Mouse (Mus musculus): ENCODE measurements around the gene Brpf1. TPM values are rescaled to one million over a fixed set of nuclear protein-coding genes. Genes with fewer than 3 reads are reported as not detected.
A peak's percentile ranks its signal among the peaks of the same experiment; 100 is the strongest.

The Brpf1 gene
- polyA plus RNA-seq, 1 experiment, result 34.5 TPM

DNA sequence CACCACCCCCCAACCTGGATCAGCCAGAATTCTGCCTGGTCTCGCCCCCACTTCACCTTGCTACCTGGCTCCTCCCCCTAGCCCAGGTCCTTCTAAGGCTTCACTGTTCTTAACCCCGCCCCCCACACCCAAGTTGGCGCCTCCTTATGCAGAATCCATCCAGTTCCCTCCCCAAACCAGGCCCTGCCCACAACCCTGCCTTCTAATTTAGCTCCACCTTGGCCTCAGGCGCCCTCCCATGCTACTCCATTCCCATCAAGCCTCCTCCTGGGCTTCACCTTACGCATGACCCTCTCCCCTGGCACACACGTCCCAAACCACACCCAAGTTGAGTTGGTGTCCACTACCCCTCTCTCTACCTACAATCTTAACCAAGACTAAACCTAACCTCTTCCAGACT, 23.4 kb upstream of the Brpf1 start:
- no peak for TF ChIP-seq CTCF (IDR thresholded peaks at IDR 0.05; ENCODE audit: borderline replicate concordance, extremely low read depth, insufficient read depth, insufficient read length)
- TF ChIP-seq POLR2A (IDR thresholded peaks at IDR 0.05; ENCODE audit: borderline replicate concordance, extremely low read depth, insufficient read depth, insufficient read length, poor library complexity, severe bottlenecking), result no peak
- no peak for DNase-seq (ENCODE audit: low read depth)

DNA sequence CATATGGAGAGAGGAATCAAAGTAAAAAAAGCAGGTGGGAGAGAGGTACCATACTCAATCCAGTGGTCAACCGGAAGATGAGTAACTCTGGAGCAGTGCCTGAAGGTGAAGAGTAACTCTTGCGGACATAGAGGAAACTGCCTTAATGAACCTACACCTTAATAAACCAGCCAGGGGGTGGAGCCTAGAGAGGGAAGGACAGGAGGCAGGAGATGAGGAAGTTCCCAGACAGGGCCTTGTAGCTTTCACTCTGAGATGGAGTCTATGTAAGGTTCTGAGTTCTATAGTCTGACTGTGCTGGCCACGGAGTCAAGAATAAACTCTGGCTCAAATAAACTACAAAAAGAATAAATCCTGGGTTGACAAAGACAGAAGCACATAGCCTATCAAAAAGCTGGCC, 22.0 kb upstream of the Brpf1 start:
- DNase-seq (ENCODE audit: low read depth), result no peak
- TF ChIP-seq CTCF (IDR thresholded peaks at IDR 0.05; ENCODE audit: borderline replicate concordance, extremely low read depth, insufficient read depth, insufficient read length) (no peak), POLR2A (IDR thresholded peaks at IDR 0.05; ENCODE audit: borderline replicate concordance, extremely low read depth, insufficient read depth, insufficient read length, poor library complexity, severe bottlenecking) (no peak)

DNA sequence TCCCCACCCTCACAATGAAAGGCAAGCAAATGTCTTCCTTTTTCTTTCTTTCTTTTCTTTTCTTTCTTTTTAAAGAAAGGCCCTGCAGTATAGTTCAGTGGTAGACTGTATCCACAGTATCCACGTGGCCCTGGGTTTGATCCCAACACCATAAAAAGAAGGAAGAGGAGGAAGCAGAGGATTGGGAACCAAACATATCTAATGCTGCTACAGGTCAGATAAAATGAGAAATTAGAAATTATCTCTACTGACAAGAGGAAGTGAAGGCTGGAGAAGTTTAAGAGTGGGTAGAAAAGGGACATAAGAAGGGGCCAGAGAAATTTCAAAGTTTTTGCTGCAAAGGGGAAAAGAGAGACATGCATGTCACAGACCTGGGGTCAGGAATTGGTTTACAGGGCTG, 20.6 kb upstream of the Brpf1 start:
- TF ChIP-seq CTCF (IDR thresholded peaks at IDR 0.05; ENCODE audit: borderline replicate concordance, extremely low read depth, insufficient read depth, insufficient read length) (no peak), POLR2A (IDR thresholded peaks at IDR 0.05; ENCODE audit: borderline replicate concordance, extremely low read depth, insufficient read depth, insufficient read length, poor library complexity, severe bottlenecking) (no peak)
- no peak for DNase-seq (ENCODE audit: low read depth)

DNA sequence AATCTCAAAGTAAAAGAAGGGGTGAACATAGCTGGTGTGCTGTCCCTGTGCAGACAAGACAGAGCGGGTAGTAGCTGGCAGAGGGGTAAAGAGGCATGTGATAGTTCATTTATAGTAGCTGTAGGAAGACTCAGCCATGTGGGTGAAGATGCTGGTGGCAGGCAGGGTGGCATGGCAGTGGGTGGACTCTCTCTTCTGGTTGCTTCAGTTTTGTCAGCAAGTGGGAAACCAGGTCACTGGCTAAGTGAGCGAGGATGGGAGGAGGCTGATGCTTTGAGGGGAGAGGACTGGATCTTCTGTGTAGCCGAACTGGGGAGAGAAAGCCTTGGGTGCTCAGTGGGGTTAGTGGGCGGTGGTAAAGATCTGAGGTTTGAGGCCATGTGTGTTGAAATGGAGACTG, 19.7 kb upstream of the Brpf1 start:
- TF ChIP-seq CTCF (IDR thresholded peaks at IDR 0.05; ENCODE audit: borderline replicate concordance, extremely low read depth, insufficient read depth, insufficient read length) (no peak), POLR2A (IDR thresholded peaks at IDR 0.05; ENCODE audit: borderline replicate concordance, extremely low read depth, insufficient read depth, insufficient read length, poor library complexity, severe bottlenecking) (no peak)
- DNase-seq (ENCODE audit: low read depth), result no peak

DNA sequence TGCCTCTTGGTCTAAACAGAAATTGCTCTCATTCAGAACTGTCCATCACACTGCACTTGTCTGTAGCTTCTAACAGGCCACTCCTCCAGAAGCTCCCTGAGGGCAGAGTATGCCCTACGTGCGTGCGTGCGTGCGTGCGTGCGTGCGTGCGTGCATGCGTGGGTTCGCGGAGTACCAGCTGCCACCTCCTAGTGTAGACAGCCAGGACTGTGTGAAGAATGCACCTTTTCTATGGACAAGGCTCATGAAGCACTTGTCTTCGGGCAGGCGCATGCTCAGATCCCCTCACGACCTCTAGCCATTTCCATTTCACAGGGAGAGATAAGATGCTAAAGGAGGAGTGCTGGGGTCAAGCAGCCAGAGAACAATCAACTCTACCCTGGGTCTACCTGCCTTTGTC, 17.6 kb upstream of the Brpf1 start:
- no peak for TF ChIP-seq CTCF (IDR thresholded peaks at IDR 0.05; ENCODE audit: borderline replicate concordance, extremely low read depth, insufficient read depth, insufficient read length)
- no peak for TF ChIP-seq POLR2A (IDR thresholded peaks at IDR 0.05; ENCODE audit: borderline replicate concordance, extremely low read depth, insufficient read depth, insufficient read length, poor library complexity, severe bottlenecking)
- no peak for DNase-seq (ENCODE audit: low read depth)

DNA sequence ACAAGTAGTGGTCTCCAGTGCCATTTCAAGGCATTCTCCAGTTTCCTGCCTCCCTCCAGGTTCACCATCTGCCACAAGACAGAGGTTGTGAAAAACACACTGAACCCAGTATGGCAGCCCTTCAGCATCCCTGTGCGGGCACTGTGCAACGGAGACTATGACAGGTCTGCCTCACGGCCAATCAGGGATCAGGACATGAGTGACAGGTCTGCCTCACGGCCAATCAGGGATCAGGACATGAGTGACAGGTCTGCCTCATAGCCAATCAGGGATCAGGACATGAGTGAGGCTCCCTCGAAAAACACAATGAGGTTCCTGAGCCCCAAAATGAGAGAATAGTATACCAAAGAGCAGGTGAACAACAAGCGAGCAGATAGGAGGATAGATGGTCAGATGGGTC, 16.6 kb upstream of the Brpf1 start:
- no peak for DNase-seq (ENCODE audit: low read depth)
- no peak for TF ChIP-seq POLR2A (IDR thresholded peaks at IDR 0.05; ENCODE audit: borderline replicate concordance, extremely low read depth, insufficient read depth, insufficient read length, poor library complexity, severe bottlenecking)
- no peak for TF ChIP-seq CTCF (IDR thresholded peaks at IDR 0.05; ENCODE audit: borderline replicate concordance, extremely low read depth, insufficient read depth, insufficient read length)

DNA sequence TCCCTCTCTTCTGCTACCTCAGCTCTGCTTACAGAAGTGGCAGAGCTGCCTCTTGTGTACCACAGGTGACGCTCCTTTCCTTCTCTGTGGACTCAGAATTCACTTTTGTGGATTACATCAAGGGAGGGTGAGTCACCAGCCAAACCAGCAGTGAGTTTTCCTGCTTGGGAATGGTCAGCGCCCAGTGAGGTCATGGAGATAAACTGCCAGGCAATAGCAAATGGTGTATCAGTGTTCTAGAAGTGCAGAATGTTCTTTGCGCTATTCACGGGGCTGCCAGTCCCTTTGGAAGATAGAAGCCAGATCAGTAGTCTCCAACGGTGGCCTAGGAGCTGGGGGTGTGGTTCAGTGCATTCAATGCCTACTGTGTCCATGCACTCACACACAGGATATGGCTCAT, 14.0 kb upstream of the Brpf1 start:
- TF ChIP-seq CTCF (IDR thresholded peaks at IDR 0.05; ENCODE audit: borderline replicate concordance, extremely low read depth, insufficient read depth, insufficient read length) (no peak), POLR2A (IDR thresholded peaks at IDR 0.05; ENCODE audit: borderline replicate concordance, extremely low read depth, insufficient read depth, insufficient read length, poor library complexity, severe bottlenecking) (no peak)
- no peak for DNase-seq (ENCODE audit: low read depth)

DNA sequence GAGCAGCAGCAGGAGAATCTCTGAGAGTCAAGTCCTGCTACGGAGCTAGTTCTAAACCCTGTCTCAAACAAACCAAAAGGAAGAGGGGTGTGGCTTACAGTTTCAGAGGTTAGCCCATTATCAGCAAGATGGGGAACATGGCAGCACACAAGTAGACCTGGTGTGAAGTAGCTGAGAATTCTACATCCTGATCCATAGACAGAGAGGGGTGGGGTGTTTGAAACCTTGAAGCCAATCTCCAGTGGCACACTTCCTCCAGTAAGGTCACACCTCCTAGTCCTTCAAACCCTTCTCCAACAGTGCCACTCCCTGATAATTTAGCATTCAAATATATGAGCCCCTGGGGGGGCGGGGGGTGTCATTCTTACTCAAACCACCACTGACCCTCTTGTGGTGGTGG, 10.9 kb upstream of the Brpf1 start:
- no peak for TF ChIP-seq POLR2A (IDR thresholded peaks at IDR 0.05; ENCODE audit: borderline replicate concordance, extremely low read depth, insufficient read depth, insufficient read length, poor library complexity, severe bottlenecking)
- no peak for TF ChIP-seq CTCF (IDR thresholded peaks at IDR 0.05; ENCODE audit: borderline replicate concordance, extremely low read depth, insufficient read depth, insufficient read length)
- DNase-seq (ENCODE audit: low read depth), result no peak

DNA sequence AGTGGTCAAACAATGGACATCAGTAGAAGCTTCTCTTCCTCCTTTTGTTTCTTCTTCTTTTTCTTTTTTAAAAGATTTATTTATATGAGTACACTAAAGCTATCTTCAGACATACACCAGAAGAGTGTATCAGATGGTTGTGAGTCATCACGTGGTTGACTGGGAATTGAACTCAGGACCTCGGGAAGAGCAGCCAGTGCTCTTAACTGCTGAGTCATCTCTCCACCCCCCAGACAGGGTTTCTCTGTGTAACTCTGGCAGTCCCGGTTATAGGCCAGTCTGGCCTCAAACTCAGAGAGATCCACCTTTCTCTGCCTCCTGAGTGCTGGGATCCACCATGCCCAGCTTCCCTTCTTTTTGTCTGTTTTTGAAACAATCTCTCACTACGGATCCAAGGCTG, 10.3 kb upstream of the Brpf1 start:
- TF ChIP-seq POLR2A (IDR thresholded peaks at IDR 0.05; ENCODE audit: borderline replicate concordance, extremely low read depth, insufficient read depth, insufficient read length, poor library complexity, severe bottlenecking), result no peak
- TF ChIP-seq CTCF (IDR thresholded peaks at IDR 0.05; ENCODE audit: borderline replicate concordance, extremely low read depth, insufficient read depth, insufficient read length), result no peak
- no peak for DNase-seq (ENCODE audit: low read depth)

DNA sequence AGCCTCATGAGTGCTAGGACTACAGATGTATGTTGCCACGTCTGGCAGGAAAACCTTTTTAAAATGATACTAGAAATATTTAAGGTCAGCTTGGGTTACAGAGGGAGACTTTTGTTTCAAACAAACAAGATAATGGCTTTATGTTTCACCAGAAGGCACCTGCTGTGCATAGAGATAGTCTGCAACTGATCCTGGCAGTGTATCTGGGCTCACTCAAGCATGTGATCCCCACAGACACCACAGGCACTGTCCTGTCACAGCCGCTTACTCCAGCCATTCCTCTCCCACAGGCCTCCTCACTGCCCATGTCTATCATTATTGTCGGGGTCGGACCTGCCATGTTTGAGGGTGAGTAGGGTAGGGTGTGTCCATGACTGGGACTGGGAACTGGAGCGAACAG, 5.6 kb upstream of the Brpf1 start:
- no peak for DNase-seq (ENCODE audit: low read depth)
- no peak for TF ChIP-seq CTCF (IDR thresholded peaks at IDR 0.05; ENCODE audit: borderline replicate concordance, extremely low read depth, insufficient read depth, insufficient read length)
- TF ChIP-seq POLR2A (IDR thresholded peaks at IDR 0.05; ENCODE audit: borderline replicate concordance, extremely low read depth, insufficient read depth, insufficient read length, poor library complexity, severe bottlenecking), result no peak

DNA sequence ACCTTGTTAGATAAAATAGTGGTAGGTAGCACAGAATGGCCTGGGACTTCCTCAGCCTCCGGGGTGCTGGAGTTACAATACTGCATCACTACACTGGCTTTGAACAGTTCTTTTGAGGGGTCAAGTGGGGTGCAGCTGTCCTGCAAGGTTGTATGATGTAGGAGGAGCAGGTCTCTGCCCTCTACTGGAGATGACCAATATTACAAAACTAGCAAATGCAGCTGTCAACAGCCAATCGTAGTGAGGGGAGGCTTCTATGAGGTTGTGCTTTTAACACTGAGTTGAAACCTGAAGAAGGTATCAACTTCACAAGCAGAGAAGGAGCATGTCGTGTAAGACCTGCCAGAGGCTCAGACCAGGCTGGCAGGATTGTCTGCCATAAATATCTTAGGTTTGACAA, 4.7 kb upstream of the Brpf1 start:
- no peak for TF ChIP-seq POLR2A (IDR thresholded peaks at IDR 0.05; ENCODE audit: borderline replicate concordance, extremely low read depth, insufficient read depth, insufficient read length, poor library complexity, severe bottlenecking)
- peak; percentile 51; the same call in 1 of the 2 replicates for TF ChIP-seq CTCF (IDR thresholded peaks at IDR 0.05; ENCODE audit: borderline replicate concordance, extremely low read depth, insufficient read depth, insufficient read length)
- peak; percentile 42 for DNase-seq (ENCODE audit: low read depth)

DNA sequence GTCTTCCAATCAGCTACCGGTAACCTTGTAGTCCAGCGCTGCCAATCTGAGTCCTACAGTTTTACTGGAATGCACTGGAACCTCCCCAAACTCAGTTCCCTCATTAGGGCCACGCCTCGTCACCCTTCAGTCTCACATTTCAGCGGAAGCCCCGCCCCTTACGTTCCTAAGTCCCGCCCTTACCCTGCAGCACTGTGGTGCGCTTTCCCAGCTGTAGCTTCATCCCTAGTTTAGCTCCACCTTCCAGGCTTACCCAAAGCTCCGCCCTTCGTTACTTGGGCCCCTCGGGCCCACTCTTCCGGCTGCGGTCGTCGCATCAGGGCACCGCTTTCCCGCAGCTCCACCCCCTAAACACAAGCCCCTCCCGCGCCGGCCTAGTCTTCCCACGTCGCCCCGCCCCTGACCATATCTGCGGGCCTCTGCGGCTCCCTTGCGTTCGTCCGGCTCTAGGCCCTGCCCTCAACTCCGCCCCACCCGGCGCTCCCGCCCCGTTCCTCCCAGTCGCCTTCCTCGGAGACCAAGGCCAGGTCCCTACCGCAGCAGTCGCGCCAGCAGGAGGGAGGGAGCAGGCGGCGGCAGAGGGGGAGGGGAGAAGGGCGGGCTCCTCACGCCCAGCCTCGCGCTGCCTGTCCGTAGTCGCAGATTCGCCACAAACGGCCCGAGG, 483 bp upstream of the Brpf1 start:
- TF ChIP-seq POLR2A (IDR thresholded peaks at IDR 0.05; ENCODE audit: borderline replicate concordance, extremely low read depth, insufficient read depth, insufficient read length, poor library complexity, severe bottlenecking) (no peak), CTCF (IDR thresholded peaks at IDR 0.05; ENCODE audit: borderline replicate concordance, extremely low read depth, insufficient read depth, insufficient read length) (no peak)

More for the DNA sequence above, 483 bp upstream of the Brpf1 start:
- DNase-seq (ENCODE audit: low read depth), result peak; percentile 100

Measured in brain, embryonic 14.5 days (tissue).